Mouse (Mus musculus) right cerebral cortex, postnatal 10 days (tissue): ENCODE measurements around the gene Ap1b1.
A peak's percentile ranks its signal among the peaks of the same experiment; 100 is the strongest.
"Not testable (repeated sequence)": the region's sequence is repeated elsewhere in the genome, so short reads cannot be mapped to it uniquely, and the experiment has no call there.

ENCODE experiments used
- DNase-seq, 2 experiments: peaks; one replicate each; pipeline ENCODE4 v3.0.0; 2021; ENCODE audit warnings: low spot score in 2 of 2

Ap1b1 gene

DNA sequence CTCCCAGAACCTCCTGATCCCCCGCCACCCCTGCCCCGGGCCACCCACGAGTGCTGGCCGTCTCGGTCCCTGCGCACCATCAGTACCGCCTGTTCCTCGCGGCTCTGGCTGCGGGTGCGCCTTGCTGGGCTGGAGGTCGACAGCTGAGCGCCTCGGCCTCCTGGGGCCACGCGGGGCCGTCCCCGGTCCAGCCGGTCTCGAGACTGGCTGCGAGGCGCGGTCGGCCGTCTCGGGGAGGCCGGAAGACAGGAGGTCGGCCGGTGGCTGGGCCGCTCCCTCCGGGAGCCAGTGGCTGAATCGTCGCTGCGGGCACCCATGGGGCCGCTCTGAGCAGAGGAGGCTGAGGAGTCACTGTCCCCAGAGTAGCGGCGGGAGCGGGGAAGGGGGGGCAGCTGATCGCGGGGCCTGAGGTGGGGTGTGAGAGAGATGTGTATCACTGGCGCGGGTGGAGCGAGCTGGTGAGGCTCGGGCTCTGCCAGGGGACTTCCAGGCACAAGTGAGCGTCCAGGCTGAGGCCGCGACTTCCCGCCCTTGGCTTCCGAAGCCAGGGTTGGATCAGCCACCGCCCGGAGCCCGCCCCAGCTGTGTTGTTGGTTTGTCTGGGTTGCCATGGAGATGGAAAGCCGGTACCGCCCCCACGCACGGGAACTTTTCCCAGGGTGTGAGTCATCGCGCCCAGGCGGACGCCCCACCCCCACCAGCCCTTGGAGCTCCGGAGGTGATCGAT, 75.0 kb downstream of the Ap1b1 start:
- peak; percentile 94 to 95 for DNase-seq

DNA sequence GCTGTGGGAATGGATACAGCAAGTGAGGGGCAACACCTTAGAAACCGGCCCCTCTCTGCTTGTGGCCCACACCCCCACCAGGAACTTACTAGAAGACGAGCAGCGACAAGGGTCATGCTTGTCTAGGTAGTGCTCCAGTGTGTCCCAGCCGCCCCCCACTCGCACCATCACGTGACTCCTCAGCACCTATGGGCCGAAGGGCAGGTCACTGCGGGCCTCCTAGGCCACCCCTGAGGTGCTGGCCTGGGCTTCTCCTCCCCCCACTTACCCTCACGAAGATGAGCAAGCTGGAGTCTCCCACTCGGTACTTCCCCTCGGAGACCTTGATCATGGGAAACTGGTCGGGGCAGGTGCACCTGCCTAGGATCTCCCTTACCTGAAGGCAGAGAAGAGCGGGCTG, 75.7 kb downstream of the Ap1b1 start:
- peak in 1 of 2 experiments; percentile 59 for DNase-seq

DNA sequence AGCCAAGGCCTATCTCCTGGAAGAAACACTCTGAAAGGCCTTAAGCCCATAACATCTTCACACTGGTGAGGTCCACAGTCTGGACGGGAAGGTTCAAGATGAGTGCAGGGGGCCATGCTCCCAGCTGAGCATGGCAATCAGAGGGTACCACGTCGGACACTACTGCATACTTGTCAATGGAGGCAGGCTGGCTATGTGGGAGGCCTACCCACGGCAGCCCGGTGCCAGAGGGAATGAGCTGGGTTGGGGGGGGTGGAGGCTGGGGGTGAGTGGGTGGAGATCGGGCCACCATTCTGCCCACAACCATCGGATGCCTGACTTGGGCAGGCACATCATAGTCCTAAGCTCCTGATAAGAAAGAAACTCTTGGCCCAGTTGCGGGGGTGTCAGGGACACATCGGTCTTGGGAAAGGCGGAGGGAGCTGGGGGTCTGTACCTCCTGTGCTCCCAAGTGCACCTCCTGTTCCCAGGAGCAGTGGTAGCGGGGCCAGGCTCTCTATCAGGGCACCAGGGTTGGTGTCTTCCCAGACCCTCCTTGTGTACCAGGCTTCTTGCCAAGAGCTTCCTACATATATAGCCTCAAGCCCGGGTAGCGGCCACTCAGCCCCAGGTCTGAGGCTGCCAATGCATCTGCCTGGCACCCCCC, 76.4 kb downstream of the Ap1b1 start:
- peak in 1 of 2 experiments; percentile 63 for DNase-seq

DNA sequence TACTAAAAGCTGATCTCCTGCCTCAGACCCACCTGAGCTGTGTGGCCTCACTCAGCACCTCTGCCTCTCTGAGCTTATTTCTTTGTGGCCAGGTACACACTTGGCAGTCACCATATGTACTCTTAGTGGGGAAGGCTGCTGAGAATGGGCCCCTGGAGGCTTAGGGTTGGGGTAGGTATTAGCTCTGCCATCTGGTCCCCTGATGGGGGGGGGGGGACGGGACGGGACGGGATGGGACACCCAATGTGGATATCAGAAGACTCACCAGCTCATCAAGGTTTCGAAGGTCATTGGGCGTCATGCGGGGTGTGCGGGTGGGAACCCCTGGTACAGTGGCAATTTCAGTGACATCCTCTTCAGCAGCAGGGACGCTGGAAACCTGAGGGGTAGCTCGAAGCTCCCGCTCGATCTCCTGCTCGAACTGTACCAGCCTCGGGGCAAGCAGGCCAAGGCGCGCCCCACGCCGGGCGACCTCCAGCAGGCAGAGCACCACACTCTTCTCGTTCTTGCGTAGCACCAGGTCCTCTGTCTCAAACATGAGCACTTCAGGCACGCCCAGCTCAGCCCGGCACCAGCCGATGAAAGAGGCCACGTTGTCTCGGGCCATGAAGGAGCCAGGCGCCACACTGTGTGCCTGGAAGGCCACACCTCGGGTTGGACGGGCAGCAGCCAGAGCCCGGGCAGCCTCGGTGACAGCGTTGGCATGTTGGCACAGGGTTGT, 77.1 kb downstream of the Ap1b1 start:
- DNase-seq: peak; percentile 53 to 59

DNA sequence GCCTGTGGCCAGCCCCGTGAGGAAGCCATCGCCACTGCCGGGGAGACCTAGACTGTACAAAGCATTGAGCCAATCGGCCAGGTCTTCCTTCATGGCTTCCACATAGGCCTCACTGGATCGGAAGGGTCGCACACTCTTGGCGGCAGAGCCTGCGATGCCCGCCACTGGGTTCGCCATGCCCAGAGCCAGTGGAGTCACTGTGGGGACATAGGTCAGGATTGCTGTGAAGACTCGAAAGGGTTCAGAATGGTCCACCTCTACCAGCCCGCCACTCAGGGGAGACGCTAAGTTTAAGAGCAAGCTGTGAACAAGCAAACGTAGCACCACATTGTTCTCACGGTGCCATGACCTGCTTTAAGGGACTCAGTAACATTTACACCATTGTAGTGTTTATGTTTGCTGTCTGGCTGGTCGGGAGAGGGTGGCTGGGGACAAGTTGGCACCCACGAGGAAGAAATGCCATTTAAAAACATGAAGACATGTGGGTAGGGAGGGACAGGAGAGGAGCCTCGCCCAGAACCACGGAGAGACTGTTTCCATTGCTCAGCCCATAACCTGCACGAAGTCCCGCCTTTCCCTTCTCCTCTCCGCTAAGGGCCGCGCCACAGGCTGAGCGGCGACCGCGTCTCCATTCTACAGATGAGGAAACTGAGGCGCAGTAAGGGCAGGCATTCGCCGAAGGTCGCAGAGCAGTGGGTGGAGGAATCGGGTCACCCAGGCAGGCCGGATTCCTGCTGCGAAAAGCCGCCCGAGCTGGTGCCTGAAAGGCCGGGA, 77.8 kb downstream of the Ap1b1 start:
- no peak for DNase-seq

DNA sequence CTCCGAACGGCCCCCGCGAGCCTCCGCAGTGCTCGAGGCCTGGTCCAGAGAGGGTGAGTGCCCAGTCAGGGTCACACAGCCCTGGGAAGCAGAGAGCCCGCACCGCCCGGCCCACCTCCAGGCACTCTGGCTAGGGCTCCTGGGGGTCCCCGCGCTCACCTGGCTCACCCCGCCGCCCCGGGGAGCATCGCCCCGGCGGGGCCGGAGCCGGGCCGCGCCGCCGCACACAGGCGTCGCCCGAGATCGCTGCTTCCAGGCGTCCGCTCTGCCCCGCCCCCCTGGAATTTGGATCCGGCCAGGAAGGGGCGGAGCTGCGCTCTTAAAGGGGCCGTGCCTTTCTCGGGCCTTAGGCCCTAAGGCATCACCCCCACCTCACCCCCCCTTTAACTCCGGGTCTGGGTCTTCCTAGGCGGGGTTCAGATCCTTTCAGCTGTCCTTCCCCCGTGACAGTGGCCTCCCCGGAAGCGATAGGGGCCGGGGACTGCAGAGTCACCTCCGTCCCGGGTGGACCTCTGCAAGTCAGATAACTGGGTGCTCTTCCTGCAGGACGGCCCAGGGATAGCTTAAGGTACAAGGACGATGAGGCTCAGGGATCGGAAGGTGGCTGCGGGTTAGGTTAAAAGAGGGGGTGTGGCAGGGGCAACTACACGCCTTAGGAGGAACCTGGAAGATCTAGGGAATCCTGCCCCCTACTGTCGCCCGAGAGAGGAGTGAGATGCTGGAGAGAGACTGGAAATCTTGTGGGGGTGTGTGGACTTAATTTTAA, 78.6 kb downstream of the Ap1b1 start, which contains the start of gene Gas2l1:
Gene Gas2l1, minus strand, starts transcription at position 272 of the 766 bp plus-strand sequence.
- DNase-seq: peak; percentile 91 to 93

DNA sequence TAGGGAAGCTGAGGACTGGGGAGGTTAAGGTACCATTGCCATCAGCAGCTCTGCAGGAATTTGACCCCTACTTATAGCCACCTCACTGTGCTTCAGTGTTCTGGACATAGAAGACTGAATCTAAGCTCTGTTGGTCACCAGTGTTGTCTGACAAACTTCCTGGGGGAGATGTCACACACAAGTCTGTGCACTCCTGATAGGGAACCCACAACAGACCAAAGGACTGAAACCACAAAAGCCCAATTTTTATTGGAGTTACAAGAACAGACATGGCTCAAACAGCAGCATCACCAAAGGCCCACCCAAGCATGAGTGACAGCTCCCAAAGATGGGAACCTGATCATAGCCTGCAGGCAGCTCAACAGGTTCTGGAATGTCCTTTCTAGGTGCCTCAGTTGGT, 80.4 kb downstream of the Ap1b1 start:
- DNase-seq: no peak

DNA sequence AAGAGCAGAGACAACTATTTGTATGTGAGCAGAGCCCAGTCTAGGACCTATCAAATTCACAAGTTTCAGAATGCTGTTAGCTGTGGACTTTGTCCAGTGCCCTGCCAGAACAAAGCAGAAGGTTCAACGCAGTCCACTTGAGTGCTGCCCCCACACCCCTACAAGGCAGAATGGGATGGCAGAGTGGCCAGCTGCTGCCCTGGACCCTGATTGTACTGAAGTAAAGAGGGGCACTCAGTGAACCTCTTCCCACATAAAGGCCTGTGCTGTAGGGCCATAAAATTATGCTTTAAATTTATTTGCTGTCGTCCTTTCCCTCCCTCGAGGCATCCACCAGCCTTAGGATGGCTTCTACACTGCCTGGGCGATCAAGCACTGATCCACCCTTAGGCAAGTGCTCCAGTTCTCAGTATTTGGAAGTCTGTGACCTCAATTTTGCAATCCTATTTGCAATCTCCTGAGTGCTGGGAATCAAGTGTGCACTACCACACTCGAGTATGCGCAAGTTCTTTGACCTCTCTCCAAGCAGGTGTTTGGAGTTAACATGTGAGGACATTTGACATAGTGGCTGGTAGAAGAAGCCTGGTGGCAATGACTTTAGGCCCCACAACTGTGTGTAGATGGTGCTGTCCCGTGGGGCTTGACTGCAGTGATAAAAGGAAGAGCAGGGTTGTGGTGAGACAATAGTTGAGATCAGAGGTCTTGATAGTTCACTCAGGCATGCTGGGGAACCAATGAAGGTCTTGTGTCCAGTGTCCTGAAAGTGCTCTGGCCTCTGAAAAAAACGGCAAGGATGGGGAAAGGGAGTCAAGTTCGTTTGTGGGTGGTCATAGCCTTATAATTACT, 81.7 kb downstream of the Ap1b1 start:
- no peak for DNase-seq

DNA sequence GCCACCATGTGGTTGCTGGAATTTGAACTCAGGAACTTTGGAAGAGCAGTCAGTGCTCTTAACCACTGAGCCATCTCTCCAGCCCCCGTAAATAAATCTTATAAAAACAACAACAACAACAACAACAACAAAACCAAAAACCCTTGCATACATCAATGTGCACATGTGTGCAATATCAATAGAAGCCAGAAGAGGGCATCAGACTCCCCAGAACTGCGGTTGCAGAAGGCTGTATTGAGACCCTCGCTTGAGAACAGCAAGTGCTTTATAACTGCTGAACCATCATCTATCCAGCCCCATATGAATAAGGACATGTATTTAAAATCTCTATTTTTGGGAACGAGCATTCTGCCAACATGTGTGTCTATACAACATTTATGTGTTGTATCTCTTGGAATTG, 88.3 kb downstream of the Ap1b1 start:
- DNase-seq: no peak

DNA sequence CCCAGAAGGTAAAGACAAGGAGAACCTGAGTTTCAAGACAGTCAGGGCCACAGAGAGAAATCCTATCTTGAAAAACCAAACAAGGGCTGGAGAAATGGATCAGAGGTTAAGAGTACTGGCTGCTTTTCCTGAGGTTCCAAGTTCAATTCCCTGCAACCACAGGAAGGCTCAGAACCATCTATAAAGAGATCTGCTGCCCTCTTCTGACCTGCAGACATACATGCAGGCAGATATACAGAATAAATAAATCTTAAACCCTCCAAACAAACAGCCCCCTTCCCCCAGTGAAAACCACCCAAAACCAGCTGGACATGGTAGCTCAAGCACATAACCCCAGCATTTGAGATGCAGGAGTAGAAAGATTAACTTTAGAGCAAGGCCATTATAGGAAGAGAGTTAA, 89.1 kb downstream of the Ap1b1 start:
- no peak for DNase-seq

DNA sequence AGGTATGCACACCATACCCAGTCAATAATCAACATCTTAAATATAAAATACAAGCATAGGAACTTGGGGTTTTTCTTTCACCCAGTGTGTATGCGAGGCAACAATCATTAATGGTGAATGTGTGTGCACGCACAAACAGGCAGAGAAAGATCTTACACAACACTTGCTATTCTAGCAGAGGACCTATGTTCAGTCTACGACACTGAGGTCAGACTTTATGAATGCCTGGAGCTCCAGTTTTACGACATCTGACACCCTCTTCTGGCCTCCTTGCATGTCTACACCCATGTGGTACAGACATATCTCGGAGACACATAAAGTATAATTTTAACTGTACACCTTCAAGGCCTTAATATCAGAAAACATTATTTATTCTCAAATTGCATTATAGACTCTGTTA, 90.2 kb downstream of the Ap1b1 start:
- not testable (repeated sequence) for DNase-seq

DNA sequence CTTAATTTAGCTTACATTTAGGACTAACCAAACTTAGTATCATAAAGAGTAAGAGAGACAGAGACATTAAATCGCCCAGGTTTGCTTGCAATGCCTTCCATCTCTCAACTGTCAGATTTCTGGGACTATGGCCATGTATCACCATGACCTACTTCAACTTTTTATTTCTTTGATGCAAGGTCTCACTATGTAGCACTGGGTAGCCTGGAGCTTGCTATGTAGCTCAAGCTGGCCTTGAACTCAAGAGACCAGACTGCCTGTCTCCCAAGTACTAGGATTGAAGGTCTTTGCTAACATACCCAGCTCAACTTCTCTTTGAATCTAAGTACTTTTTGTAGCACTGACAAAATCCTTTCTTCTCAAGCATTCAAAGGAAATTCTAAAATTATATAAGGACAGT, 102.5 kb downstream of the Ap1b1 start:
- no peak for DNase-seq

DNA sequence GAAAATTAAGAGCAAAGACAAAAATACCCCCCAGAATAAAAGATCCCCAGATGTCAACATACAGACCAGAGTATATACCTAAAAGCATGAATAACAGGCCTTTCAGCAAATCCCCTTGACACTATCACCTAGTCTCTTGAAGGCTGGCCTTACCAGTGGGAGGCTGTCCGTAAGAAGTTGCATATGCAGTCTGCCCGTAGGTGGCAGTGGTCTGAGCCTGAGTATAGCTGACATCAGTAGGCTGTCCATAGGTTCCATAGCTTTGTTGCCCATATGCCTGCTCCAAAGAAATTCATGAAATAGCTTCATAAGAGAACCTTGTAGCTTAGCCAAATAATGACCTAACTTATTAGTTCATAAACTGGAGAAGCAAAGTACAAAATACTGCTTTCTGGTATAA, 105.1 kb downstream of the Ap1b1 start:
- DNase-seq: no peak
